Mouse (Mus musculus) frontal cortex, postnatal 10 days (tissue): ENCODE data around the gene Tmem37.

ENCODE experiments used
- DNase-seq, 2 experiments: peaks; one replicate each; pipeline ENCODE4 v3.0.0; 2022; ENCODE audit warnings: low spot score in 2 of 2, mixed read lengths in 1 of 2

Tmem37 gene

DNA sequence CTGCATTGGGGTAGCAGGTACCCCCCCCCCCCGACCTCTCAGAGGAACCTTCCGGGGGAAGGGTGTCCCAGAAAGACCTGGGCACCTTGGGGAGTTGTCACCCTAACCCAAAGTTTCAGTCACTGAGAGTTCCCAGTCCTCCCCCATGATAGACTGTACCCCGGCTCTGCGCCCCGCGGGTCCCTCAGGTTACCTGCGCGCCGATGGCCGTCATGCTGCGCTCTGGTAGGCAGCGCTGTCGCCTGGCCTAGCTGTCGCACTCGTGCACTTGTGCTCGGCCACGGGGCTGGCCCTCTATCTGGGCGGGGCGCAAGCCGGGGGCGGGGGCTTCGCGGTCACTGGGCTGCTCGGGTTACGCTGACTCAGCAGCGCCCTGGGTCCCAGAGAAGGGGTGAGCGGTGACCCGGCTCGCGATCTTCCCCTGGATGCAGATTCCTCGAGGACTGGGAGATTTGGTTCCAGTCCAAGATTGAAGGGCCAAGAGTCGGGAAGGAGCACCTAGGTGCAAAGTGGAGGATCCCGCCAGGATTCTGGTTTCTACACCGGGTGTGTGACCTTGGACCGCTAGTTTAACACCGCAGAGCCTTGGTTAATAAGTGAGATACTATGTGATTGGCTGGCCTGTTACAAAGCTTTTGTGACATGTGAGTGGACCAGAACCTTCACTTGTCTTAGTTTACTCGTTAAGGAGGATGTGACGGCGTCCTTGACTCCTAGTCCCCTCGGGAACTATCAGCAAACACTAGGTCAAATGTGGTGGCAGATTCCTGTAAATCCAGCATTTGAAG lies at the start of gene Tmem37:
Tmem37 (minus strand) TSS at position 556 of the 788 bp plus-strand sequence.
- DNase-seq, result peak; percentile 31 to 50

DNA sequence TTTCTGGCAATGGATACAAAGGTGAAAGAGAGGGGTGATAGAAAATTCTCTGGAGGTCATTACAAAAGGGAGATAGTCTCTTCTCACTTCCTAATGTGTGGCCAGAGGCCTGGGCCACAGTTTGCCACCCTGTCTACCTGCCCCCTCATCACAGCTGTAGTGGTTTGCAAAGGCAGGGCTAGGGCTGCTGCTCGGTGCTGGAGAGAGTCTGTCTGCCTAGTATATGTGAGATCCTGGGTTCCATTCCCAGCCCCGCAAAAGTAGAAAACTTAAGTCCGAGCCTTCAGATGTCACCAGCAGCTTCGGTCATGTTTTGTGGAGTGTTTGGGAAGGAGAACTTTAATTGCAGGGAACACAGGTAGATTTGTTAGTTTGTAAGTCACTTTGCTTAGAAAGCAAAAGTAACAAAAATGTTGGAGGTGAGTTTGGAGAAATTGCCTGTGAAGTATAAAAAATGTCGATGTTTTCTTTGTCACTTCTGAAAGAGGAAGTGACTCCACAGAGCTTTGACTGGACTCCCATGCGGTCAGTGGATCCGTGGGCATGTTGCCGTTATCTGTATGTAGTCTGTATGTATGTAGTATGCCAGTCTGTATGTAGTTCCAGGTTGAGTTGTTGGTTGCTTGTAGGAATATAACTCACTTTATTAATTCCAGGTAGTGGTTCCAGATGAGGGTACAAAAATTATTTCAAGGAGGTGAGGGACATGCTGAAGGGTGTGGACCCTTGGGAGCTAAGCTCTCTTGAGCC lies 48.9 kb upstream of the Tmem37 start:
- DNase-seq, result no peak

DNA sequence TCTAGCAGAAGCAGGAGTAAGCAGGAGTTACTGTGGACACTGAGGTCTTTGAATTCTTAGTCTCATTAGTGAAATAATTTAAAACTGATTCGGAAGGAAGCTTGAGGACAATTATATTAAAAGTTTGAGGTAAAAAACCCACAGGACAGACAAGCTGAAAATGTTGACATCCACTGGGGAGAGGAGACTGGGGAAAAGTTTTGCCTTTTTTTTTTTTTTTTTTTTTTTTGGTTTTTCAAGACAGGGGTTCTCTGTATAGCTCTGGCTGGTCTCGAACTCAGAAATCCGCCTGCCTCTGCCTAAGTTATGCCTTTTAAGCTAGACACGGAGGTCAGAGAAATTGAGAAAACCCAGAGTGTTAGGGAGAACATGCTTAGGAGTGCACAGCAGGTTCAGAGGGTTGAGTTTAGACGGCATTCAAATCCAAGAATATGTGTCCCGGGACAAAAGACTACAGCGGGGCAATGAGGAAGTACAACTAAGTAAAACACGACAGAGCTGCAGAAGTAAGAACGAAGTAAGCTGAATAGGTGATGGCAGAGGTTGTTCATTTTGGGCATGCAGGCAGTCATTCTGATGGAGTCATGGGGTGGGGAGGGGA lies 48.2 kb upstream of the Tmem37 start:
- DNase-seq, result no peak

DNA sequence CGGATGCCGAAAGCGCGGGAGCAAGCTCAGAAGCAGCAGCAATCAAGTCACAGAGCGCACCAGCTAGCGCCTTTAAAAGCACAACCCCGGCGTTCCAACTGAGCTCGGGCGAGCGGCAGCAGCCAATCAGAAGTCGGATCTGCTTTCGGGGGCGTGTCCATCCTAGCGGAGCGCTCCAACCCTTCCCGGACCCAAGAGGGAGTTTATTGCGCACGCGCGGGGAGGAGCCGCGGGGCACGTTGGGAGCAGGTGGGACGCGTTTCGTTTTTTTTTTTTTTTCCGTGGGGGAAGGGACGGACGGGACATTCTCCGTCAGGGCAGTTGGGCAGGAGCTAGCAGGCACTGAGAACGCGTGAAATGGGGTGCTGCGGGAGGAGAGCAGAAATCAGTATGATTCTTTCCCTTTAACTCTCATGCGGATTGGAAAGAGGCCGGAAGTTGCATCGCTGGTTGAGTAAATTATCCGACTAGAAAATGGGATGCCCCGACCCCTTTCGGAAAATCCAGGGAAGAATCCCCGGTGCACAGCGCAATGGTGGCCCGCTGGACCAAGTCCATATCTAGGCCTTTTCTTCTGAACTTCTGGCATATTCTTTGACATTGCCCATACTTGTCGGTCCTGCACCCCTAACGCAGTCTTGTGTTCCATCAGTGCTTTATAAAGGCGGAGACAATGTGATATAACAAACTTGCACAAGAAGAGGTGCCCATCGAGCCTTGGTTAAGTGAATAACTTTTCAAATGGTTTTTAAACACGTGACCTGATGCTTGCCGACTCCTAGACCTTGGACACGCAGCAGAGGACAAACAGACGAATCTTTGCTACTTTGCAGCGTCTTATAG lies 47.3 kb upstream of the Tmem37 start, which contains the start of the genes Dbi and 3110009E18Rik:
Dbi (minus strand) TSS at position 110 of the 843 bp plus-strand sequence.
3110009E18Rik (plus strand) TSS at position 219 of the 843 bp plus-strand sequence.
- DNase-seq, result peak; percentile 97 to 98

DNA sequence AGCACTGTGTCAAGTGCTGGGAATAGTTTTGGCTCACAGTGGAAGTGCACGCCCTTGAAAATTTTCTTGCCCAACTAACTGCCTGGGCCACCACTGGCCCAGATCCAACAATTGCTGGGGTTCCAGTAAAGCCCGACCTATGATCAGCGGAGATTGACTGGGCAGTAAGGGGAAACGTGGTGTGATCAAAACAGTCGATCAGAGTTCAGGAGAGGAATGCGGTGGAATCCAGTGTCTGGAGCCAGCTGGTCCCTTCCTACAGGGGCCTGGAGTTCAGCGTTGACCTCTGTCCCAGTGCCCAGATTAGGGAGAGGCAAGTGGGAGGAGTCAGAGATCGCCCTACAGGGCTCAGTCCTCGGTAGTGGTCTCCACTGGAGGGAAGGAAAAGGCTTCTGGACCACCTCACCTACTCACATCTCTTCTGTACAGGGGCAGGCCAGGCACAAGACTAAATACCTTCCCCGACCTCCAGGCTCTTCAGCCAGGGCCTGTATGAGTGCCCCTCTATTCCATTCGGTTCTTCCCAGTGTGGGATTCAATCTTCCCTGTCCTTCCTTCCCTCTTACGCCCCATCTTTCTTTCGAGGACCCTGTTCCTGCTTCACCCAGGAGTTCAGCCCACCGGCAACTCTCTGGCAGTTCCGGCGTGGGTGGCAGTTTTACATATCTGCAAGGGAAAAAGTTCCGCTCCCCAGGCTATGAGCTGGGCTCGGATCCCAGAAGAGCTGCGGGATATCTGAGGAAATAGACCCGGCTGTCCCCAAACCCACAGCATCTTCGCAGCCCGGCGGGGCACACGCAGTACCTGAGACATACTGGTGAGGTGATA lies 46.5 kb upstream of the Tmem37 start:
- no peak for DNase-seq

DNA sequence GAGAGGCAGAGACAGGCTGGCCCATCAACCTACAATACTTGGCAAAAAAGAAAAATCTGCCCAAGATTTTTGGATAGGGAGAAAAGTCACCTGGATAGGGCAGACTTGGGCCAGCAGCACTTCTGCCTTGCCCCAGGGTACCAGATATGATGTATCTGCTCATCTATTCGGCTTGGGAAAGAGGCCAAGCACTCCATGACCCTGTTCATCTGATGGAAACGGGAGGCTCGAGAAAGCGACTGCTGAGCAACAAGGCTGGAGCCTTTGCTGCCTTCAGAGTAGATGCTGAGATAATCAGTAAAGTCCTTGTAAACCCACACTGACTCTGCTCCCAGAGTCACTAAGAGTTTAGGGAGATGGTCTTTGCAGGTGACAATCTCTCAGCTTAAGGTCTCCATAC lies 45.5 kb upstream of the Tmem37 start:
- DNase-seq, result no peak

DNA sequence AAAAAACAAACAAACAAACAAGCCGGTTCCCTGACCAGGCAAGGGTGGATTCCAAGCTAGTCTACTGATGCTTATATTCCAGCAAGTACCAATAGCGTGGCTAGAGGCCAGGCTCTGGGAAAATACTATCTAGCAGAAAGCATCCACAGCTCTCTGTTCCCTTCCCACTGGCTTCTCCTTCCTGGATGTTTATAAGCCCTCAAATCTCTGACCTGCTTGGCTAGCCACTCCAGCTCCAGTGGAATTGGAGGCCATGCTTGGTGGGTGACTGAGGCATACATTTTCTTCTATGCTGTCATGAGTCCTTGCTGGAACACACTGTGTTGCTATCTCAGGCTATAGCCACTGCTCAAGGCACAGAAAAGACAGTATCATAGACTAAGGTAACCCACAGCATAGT lies 45.0 kb upstream of the Tmem37 start:
- DNase-seq, result no peak

DNA sequence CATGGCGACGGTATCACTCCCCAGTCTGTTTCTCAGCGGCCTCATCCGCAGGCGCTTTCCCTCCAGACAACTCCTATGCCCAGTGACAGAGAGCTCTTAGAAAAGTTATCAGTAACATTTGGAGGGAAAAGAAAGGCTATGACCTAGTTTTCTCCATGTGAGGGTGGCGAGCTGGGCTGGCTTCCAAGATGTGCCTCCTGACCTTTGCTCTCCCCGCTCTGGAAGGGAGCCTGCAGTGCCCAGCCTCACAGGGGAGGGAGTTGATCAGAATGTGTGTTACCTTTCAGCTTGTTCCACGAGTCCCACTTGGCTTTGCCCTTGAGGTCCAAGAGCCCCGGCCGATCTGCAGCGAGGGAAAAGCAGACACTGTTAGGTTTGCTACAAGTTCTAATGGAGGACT lies 42.2 kb upstream of the Tmem37 start:
- DNase-seq, result no peak

DNA sequence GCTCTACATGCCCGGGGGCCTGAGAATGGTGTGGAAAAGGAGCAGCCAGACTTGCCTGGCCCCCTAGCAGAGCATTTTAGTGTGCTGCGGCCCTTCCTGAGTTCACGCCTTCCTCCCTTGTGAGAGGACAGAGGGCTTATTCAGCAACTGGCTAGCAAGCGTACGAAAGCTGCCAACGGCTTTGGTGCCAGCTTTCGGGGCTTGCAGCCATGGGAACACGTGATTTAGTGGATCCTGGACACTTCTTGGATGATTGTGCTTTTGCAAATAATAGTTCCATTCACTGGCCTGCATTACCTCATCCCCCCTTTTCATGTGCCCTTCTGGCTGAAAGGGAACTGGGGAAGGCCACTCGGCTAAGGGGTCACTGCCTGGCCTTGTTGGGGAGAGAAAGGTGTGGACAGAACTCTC lies 41.8 kb upstream of the Tmem37 start:
- DNase-seq, result peak; percentile 77 to 82

DNA sequence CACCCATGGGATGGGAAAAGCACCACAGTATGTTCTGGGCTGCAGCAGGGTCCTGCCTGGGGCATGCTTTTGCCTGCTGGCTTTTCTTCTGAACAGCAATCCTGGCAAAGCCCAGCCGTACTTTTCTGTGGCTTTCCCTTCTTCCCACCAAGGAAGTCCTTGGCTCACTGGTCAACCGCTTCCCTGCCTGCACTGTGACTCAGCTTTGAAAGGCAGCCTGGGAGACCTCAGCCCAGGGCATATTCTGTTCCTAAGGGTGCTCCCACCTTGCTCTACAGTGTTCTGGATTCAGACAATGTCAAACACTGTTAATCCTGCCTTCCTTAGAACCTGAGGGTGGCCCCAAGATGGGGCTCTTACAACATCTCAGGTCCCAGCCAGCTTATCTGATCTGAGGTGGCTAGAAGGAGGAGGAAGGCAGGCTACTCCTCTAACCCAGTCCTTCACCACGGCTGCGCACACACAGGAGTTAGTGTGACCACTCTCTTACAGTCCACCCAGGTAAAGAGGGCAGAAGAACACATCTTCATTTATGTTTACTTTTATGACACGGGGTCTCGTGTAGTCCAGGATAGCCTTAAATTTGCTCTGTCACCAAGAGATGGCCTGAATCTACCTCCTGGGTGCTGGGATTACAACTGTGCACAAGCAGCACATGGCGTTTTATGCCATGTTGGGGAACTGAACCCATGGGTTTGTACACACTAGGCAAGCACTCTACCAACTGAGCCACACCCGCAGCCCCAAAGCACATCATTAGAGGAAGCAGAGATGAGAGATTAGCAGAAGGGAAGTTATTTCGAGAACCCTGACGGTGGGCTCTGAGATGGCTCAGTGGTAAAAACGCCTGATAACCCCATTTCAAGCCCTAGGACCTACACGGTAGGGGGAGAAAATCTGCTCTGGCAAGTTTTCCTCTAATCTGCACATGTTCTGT lies 38.6 kb upstream of the Tmem37 start:
- DNase-seq, result no peak

DNA sequence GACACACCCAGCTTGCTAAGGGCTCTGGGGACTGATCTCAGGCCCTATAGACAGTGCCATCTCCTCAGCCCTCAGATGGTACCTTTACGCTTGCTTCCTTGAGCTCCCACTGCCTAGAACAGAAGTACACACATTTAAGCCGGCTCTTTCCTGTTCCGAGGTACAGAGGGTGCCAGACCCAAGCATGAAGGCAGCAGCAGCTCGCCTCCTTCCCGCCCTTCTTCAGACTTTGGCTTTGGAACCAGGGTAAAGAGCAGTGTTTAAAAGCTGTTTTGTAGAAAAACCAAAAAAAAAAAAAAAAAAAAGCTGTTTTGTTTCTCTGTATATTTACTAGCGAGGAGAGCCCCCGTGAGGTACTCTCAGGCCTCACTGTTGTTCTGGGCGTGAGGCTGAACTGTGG lies 37.9 kb upstream of the Tmem37 start:
- no peak for DNase-seq

DNA sequence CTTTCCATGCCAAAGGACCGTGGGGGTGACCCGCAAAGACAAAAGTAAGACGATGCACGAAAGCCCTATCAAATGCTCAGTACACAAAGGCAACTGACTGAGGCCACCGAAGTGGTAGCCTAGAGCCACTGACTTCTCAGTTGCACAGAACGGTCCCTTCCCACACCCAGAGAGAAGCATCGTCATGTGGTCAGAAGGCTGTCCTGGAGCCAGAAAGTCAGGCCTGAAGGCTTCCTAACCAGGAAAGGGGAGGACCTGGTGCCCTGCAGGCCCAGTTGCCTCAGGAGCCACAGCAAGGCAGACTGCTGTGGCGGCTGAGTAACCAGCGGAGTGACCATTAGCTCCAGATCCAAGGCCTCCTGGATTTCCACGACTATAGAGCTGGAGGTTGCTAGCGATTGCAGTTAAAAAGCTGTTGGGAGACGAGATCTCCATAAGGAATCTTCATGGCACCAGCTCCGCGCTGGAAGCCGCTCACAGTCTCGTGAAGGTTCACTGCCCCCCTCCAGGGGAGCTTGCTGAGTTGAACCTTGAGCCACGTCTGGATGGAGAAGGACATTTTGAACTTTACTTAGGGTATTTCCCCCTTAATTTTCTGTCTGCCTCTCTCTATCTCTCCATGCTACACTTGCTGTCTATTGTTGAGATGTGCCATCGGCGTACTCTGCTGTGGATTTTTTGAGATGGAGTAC lies 36.0 kb upstream of the Tmem37 start:
- no peak for DNase-seq

DNA sequence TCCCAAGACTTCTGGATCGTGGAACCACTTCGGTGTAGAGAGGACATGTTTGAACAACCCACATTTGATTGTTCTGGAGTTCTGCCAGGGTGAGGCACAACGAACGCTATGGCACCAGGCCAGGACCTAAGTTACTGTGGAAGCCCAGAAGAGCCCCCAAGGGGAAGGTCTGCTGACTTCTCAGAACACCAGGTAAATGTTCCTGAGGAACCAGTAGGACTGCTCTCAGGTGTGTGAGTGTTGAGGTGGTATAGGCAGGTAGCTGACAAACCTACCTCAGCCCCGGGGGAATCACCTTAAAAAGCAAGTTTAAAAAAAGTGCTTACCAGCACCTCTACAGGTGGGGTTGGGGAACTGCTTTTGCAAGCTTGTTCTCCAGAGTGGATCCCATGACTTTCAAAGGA lies 31.7 kb upstream of the Tmem37 start:
- no peak for DNase-seq

DNA sequence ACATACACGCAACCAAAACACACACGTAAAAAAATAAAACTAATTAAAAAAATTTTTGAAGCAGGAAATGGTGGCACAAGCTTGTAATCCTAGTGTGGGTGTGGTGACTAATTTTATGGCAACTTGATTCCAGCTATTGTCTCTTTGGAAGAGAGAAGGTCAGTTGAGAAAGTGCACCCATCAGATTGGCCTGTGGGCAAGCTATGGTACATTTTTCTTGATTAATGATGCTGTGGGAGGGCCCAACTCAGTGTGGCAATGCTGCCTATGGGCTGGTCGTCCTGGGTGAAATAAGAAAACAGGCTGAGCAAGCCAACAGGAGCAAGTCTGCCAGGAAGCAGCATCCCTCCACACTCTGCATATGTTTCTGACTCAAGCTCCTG lies 27.3 kb upstream of the Tmem37 start:
- no peak for DNase-seq

DNA sequence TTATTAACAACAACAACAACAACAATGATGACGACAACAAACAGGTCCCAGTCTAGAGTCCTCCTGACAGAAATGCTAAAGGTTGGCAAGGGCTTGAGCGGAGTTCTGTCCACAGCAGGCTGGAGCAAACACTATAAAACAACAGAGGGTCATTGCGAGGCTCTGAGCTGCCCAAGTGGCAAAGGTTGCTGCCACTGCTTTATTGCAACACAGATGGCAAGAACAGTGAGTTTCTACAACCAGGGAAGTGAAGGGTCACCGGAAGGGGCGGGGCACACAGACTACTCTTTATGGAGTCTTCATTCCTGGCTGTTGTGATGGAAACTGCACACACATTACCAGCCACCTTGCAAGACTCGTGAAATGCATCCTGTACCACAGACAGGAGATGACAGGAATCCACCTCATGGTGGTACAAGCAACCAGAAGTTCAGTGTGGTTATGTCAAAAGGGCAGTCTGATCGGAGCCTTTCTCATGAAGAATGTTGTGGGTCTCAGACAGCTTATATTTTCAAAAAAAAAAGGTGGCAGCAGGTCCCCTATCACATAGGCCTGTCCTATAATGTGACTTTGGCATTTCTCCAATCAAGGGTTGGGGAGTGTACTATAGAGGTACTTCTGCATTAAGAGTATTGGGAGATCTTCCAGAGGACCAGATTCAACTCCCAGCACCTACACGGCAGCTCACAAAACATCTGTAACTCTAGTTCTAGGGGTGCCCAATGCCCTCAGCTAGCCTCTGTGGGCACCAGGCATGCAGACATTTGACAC lies 26.8 kb upstream of the Tmem37 start:
- no peak for DNase-seq

DNA sequence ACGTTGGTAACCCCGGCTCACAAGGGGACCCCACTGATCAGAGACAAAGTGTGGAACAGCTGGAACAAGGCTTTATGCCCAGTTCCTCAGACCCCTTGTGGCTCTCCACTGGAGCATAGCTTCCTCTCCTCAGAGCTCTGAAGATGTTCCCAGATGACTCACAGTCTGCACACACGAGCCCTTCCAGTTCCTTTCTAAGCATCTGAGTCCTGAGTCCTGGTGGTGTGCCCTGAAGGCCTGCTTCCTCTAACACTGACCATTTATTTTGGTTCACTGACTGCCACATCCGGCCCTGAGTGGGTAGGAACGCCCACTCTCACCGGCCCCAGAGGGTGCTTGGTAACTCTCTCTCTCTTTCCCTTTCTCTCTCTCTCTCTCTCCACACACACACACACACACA lies 25.6 kb upstream of the Tmem37 start:
- DNase-seq, result peak in 1 of 2 experiments; percentile 35

DNA sequence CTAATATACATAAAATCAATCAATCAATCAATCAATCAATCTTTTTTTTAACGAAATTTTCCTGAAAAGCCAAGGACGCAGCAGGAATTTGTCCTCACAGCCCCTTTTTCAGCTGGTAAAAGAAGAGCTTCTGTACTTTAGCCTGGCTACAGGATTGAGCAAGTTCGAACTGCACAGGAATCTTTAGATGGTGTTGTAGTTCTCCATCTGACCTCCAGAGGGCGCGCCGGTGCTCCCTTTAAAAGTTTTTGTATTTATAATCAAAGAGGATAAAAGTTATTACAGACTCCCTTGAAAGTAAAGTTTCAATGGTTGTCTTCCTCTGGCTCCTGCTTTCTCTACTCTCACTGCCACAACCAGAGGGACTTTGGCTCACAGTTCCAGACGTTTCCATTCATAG lies 24.5 kb upstream of the Tmem37 start:
- DNase-seq, result peak in 1 of 2 experiments; percentile 59

DNA sequence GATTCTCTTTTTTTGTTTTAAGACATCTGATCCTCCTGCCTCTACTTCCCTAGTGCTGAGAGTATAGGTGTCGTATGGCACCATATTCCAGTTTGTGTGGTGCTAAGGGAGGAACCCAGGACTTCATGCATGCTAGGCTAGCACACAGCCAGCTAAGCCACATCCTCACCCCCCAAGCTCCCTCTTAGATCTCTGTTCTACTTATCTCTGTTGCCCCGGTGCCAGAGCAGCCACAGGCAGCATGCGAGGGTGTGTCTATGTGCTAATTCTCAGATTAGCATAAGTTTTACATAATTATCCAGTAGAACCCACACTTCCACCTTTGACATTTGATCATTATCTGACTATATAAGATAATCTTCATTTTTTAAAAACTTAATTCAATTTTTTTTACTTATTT lies 21.0 kb upstream of the Tmem37 start:
- no peak for DNase-seq
